Mouse (Mus musculus): ENCODE measurements around the gene Plekho1. TPM values are rescaled to one million over a fixed set of nuclear protein-coding genes. Genes with fewer than 3 reads are reported as not detected.
A peak's percentile ranks its signal among the peaks of the same experiment; 100 is the strongest.
"Not testable (repeated sequence)": the region's sequence is repeated elsewhere in the genome, so short reads cannot be mapped to it uniquely, and the experiment has no call there.

Plekho1 gene
- polyA plus RNA-seq, 1 experiment from 2014 or later, result 37.0 TPM

GRCm38 (mm10) chr3:95953522-95953921, 42.3 kb downstream of the Plekho1 start:
- H3K9me3 ChIP-seq (ENCODE audit: low read depth, low read length), result no peaks in the 10 kb centered on the region
- no peaks in the 10 kb centered on the region for H3K4me1 ChIP-seq (ENCODE audit: insufficient read depth)
- no peaks in the 10 kb centered on the region for H3K36me3 ChIP-seq (ENCODE audit: insufficient read depth)
- no peak overlapping the region for H3K4me3 ChIP-seq (ENCODE audit: low read depth, low read length)
- no peak overlapping the region for H3K4me2 ChIP-seq
- H3K27ac ChIP-seq (ENCODE audit: low read depth), result no peak overlapping the region
- 77% methylated on average over 3 of the region's 3 CpGs for WGBS
- H3K9ac ChIP-seq, result no peak overlapping the region
- DNase-seq (no peak), ATAC-seq (ENCODE audit: insufficient read depth) (no peak)
- no peaks in the 10 kb centered on the region for H3K27me3 ChIP-seq (ENCODE audit: insufficient read depth, low read length)
- TF ChIP-seq CTCF (IDR thresholded peaks at IDR 0.05; ENCODE audit: low read depth), result no peak

DNA sequence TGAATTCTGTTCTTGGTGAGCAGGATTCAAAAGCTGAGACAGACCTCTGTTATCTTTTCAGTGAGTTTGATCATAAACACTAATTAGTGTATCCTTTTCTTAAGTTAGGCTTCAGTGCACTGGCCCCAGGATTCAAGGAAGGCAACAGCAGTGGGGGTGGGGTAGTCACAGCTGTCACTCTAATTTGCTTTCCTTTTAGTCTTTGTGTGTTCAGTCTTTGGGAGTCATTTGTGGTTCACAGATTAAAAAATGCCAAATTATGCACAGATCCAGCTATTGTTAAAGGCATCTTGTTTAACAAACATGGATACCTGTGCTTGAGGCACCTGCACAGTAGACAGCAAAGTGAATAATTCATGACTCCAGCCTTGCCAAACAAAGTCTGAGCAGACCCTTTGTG, 42.8 kb downstream of the Plekho1 start:
- no peak for DNase-seq
- Histone ChIP-seq H3K4me1 (ENCODE audit: insufficient read depth) (no peaks in the 10 kb centered on the region), H3K9ac (no peak overlapping the region), H3K36me3 (ENCODE audit: insufficient read depth) (peaks cover under 1% of the 10 kb centered on the region; the same call in 1 of the 2 replicates), H3K4me2 (no peak overlapping the region), H3K4me3 (ENCODE audit: low read depth, low read length) (no peak overlapping the region), H3K9me3 (ENCODE audit: low read depth, low read length) (no peaks in the 10 kb centered on the region), H3K27ac (ENCODE audit: low read depth) (no peak overlapping the region), H3K27me3 (ENCODE audit: insufficient read depth, low read length) (no peaks in the 10 kb centered on the region)
- TF ChIP-seq CTCF (IDR thresholded peaks at IDR 0.05; ENCODE audit: low read depth), result no peak
- ATAC-seq (ENCODE audit: insufficient read depth), result no peak

DNA sequence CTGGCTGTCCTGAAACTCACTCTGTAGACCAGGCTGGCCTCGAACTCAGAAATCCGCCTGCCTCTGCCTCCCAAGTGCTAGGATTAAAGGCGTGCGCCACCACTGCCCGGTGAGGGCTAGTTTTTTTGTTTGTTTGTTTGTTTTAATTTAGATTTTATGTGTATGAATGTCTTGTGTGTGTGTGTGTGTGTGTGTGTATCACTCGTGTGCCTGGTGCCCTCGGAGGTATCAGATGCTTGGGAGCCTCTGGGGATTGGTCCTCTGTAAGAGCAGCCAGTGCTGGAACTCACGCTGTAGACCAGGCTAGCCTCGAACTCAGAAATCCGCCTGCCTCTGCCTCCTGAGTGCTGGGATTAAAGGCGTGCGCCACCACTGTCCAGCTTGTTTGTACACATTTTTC, 44.2 kb downstream of the Plekho1 start:
- H3K4me1 ChIP-seq (ENCODE audit: insufficient read depth); H3K36me3 ChIP-seq (ENCODE audit: insufficient read depth); H3K27me3 ChIP-seq (ENCODE audit: insufficient read depth, low read length); DNase-seq; H3K9me3 ChIP-seq (ENCODE audit: low read depth, low read length): not testable (repeated sequence)
- ATAC-seq (ENCODE audit: insufficient read depth), result peak; percentile 7; the same call in 1 of the 2 replicates
- peak overlapping the region; percentile 98 for H3K27ac ChIP-seq (ENCODE audit: low read depth)
- peak overlapping the region; percentile 59 for H3K9ac ChIP-seq
- 69% methylated on average over 12 of the region's 12 CpGs for WGBS
- H3K4me3 ChIP-seq (ENCODE audit: low read depth, low read length), result peak overlapping the region; percentile 56
- H3K4me2 ChIP-seq, result peak overlapping the region; percentile 78

DNA sequence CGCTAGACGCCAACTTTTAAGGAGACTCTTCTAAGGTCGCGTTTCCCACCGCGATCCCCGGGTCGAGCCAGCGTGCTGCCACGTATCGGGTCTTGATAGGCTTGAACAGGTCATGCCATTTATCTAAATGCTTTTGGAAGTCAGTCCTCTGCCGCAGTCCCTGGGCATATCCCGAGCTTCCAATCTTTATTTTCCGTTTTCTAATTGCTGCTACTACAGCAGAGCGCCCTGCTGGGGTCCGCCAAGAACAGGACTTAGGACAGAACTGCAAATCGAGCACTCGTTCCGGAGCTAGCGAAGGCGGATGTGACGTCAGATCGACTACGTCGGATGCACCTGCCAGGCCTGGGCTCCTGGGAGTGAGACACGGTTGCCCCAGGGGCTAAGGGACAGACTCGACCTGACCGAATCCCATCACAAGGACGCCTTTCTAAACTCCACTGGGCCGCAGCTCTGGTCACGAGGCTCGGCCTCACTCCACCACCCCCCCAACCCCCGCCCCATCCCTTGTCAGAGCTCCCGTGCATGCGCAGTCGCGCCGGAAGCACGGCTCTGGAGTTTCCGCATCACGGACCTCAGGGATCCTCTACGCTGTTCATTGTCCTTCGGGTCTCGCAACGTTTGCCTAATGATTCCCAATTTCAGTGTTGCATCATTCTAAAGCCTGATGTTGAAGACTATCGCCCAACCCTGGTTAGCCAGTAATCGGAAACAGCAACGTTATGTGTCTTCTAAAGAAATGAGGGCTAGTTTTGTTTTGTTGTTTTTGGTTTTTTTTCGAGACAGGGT, 44.8 kb downstream of the Plekho1 start:
- Histone ChIP-seq H3K9ac (peak overlapping the region; percentile 59), H3K27me3 (ENCODE audit: insufficient read depth, low read length) (no peaks in the 10 kb centered on the region), H3K36me3 (ENCODE audit: insufficient read depth) (peaks cover 16% of the 10 kb centered on the region), H3K4me3 (ENCODE audit: low read depth, low read length) (peak overlapping the region; percentile 56), H3K4me2 (peak overlapping the region; percentile 78), H3K27ac (ENCODE audit: low read depth) (peak overlapping the region; percentile 98), H3K4me1 (ENCODE audit: insufficient read depth) (no peaks in the 10 kb centered on the region), H3K9me3 (ENCODE audit: low read depth, low read length) (no peaks in the 10 kb centered on the region)
- ATAC-seq (ENCODE audit: insufficient read depth), result peak; percentile 96
- 2% methylated on average over 49 of the region's 49 CpGs for WGBS
- no peak for TF ChIP-seq CTCF (IDR thresholded peaks at IDR 0.05; ENCODE audit: low read depth)
- peak; percentile 94 for DNase-seq

DNA sequence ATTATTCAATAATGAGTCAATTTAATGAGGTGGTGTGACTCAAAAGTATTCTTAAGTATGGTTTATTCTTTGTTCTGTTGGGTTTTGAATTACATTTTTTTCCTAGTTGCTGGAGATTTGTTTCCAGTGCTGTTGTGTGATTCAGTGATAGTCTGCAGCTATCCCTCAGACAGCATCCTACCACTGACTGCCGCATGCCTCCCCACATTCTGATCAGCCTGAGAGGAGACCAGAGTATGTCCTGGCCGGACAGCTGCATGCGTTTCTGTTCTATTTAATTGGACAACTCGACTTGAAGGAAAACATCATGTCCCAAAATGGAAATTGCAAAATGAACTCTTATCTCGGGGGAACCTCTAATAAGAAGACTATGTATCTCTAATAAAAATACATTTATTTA, 47.5 kb downstream of the Plekho1 start:
- H3K36me3 ChIP-seq (ENCODE audit: insufficient read depth), result peaks cover 36% of the 10 kb centered on the region
- ATAC-seq (ENCODE audit: insufficient read depth), result no peak
- no peak overlapping the region for H3K4me2 ChIP-seq

DNA sequence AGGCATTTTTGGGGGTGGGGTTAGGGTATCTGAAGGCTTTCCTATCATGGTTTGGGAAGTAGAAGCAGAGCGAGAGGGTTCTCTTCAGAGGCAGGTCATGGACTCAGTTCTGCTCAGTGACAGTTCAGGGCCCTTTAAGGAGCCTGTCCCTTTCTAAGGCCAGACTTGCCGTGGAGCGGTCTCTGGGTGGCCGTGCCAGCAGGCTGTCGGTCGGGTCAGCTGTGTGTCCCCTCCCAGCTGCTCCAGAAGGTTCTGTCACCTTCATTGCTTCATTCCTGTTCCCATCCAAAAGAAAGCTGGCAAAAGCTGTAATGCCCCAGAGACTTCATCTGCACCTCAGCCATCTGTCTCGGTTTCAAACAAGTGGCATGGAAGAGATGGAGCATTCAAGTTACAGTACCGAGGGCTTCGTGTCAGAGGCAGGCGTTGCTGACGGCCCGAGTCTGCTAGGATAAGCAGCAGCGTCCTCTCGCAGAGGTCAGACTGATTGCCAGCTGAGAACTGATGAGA, 50.0 kb downstream of the Plekho1 start:
- DNase-seq (no peak), ATAC-seq (ENCODE audit: insufficient read depth) (no peak)
- H3K4me1 ChIP-seq (ENCODE audit: insufficient read depth), result no peaks in the 10 kb centered on the region
- no peak overlapping the region for H3K9ac ChIP-seq
- no peaks in the 10 kb centered on the region for H3K27me3 ChIP-seq (ENCODE audit: insufficient read depth, low read length)
- H3K36me3 ChIP-seq (ENCODE audit: insufficient read depth), result peaks cover 60% of the 10 kb centered on the region
- TF ChIP-seq CTCF (IDR thresholded peaks at IDR 0.05; ENCODE audit: low read depth), result no peak
- WGBS, result 51% methylated on average over 14 of the region's 14 CpGs
- H3K9me3 ChIP-seq (ENCODE audit: low read depth, low read length), result no peaks in the 10 kb centered on the region
- H3K27ac ChIP-seq (ENCODE audit: low read depth), result no peak overlapping the region
- H3K4me3 ChIP-seq (ENCODE audit: low read depth, low read length), result no peak overlapping the region
- no peak overlapping the region for H3K4me2 ChIP-seq

More for the DNA sequence above, 47.5 kb downstream of the Plekho1 start:
- Histone ChIP-seq H3K4me3 (ENCODE audit: low read depth, low read length) (no peak overlapping the region), H3K4me1 (ENCODE audit: insufficient read depth) (no peaks in the 10 kb centered on the region), H3K9ac (no peak overlapping the region), H3K27ac (ENCODE audit: low read depth) (no peak overlapping the region), H3K27me3 (ENCODE audit: insufficient read depth, low read length) (no peaks in the 10 kb centered on the region), H3K9me3 (ENCODE audit: low read depth, low read length) (no peaks in the 10 kb centered on the region)
- TF ChIP-seq CTCF (IDR thresholded peaks at IDR 0.05; ENCODE audit: low read depth), result no peak
- no peak for DNase-seq
- 89% methylated on average over 5 of the region's 5 CpGs for WGBS

DNA sequence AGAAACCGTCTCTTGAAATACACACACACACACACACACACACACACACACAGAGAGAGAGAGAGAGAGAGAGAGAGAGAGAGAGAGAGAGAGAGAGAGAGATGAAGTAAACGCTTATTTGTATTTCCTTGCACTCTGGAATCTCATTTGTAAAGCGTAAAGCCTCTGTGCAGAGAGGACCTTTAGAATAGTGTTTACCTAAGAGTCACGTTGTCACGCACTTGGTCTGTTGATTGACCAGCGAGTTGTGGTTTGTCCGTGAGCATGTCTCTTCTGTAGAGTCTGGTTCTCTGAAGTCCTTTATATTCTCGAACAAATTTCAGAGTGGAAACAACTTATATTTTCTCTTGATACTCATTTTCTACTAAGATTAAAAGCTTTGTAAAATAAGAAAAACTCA, 51.1 kb downstream of the Plekho1 start:
- Histone ChIP-seq H3K27ac (ENCODE audit: low read depth) (no peak overlapping the region), H3K27me3 (ENCODE audit: insufficient read depth, low read length) (no peaks in the 10 kb centered on the region), H3K9ac (no peak overlapping the region), H3K4me3 (ENCODE audit: low read depth, low read length) (no peak overlapping the region), H3K4me2 (no peak overlapping the region), H3K9me3 (ENCODE audit: low read depth, low read length) (no peaks in the 10 kb centered on the region), H3K4me1 (ENCODE audit: insufficient read depth) (no peaks in the 10 kb centered on the region), H3K36me3 (ENCODE audit: insufficient read depth) (peaks cover 71% of the 10 kb centered on the region)
- 81% methylated on average over 8 of the region's 8 CpGs for WGBS
- no peak for DNase-seq
- ATAC-seq (ENCODE audit: insufficient read depth), result no peak
- no peak for TF ChIP-seq CTCF (IDR thresholded peaks at IDR 0.05; ENCODE audit: low read depth)

All from lung, embryonic 14.5 days (tissue).